Mouse (Mus musculus): ENCODE data around the gene Csf2rb. TPM values are rescaled to one million over a fixed set of nuclear protein-coding genes. Genes with fewer than 3 reads are reported as not detected.

Csf2rb gene
- 1.4 TPM for polyA plus RNA-seq (2017; shearing (Covaris generic))

DNA sequence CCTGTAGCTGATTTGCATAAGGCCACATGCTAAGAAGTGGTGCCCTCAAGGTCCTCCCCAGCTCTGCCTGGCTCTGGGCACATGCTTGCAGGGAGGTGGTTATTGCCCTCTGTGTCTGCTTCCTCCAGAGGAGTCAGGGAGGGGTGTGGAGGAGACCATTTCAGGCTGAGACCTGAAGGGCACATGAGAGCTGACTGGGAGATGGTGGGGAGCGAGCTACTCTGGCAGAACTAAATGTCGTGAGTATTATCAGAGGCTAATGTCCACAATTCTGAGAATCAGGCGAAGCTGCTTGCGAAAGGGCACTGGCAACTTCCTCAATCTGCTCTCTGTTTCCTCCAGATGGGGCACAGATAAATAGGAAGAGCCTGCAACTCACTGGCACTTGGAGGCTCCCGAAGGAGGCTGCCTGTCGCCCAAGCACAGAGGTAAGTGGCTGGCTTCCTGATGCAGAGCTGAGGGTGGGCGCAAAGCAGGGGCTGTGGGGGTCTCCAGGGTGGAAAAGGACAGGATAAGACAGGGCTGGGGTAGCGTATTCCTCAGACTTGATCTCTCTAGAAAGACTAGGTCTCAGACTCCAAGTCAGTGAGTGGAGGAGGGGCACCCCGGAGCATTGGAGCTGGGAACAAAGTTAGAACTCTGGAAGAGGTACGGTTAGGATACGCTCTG is at the start of gene Csf2rb:
Gene Csf2rb, plus strand, starts transcription at position 82 of the 669 bp plus-strand sequence.

GRCm38 (mm10) chr15:78305341-78305933 is 20.1 kb upstream of the Csf2rb start, which contains the start of gene Csf2rb2:
TSS of gene Csf2rb2 (minus strand) at chr15:78305721.

DNA sequence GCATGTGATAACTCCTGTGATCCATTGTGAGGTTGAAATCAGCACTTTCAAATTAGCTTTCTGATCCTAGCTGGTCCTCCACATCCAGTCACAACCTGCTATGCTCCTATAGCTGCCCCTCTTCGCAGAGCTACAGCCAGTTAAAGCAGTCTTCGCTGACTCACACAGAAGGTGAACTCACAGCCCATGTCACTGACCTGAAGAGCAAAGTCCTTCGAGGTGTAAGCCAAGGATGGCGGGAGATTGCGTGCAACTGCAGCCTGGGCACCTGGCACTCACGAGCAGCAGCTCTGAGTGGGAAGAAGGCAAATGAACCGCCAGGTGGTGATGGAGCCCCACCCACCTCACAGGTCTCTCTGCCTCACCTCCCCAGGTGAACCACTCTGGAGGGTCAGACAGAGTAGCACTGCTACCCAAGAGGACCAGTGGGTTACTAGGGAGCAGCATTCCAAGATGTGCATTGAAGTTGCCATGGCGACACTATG is 70.0 kb downstream of the Csf2rb start, which contains the start of gene Tex33:
Gene Tex33, minus strand, starts transcription at position 435 of the 485 bp plus-strand sequence.

Other genes with a start within 250 kb of the Csf2rb start
- gene Cacng2, start 205.7 kb upstream of the Csf2rb start, polyA plus RNA-seq (2017; shearing (Covaris generic)): 0.11 TPM
- gene Ift27, start 151.6 kb upstream of the Csf2rb start, polyA plus RNA-seq (2017; shearing (Covaris generic)): 37.8 TPM
- gene Pvalb, start 119.4 kb upstream of the Csf2rb start, polyA plus RNA-seq (2017; shearing (Covaris generic)): not detected
- 132 TPM for gene Ncf4, start 81.0 kb upstream of the Csf2rb start, polyA plus RNA-seq (2017; shearing (Covaris generic))
- gene Csf2rb2, start 20.0 kb upstream of the Csf2rb start, polyA plus RNA-seq (2017; shearing (Covaris generic)): not detected
- gene Tex33, start 70.2 kb downstream of the Csf2rb start, polyA plus RNA-seq (2017; shearing (Covaris generic)): not detected
- 1.5 TPM for gene Tst, start 80.2 kb downstream of the Csf2rb start, polyA plus RNA-seq (2017; shearing (Covaris generic))
- gene Mpst, start 80.7 kb downstream of the Csf2rb start, polyA plus RNA-seq (2017; shearing (Covaris generic)): 1.9 TPM
- gene Kctd17, start 102.8 kb downstream of the Csf2rb start, polyA plus RNA-seq (2017; shearing (Covaris generic)): 18.1 TPM
- 0.37 TPM for gene Tmprss6, start 142.9 kb downstream of the Csf2rb start, polyA plus RNA-seq (2017; shearing (Covaris generic))
- gene Il2rb, start 169.5 kb downstream of the Csf2rb start, polyA plus RNA-seq (2017; shearing (Covaris generic)): 698 TPM
- gene C1qtnf6, start 205.7 kb downstream of the Csf2rb start, polyA plus RNA-seq (2017; shearing (Covaris generic)): 1.9 TPM
- not detected for gene Sstr3, start 218.9 kb downstream of the Csf2rb start, polyA plus RNA-seq (2017; shearing (Covaris generic))
- gene Rac2, start 247.0 kb downstream of the Csf2rb start, polyA plus RNA-seq (2017; shearing (Covaris generic)): 1,721 TPM